Mouse (Mus musculus) kidney, postnatal 14 days (tissue): ENCODE results near the gene Fgfr2.
A peak's percentile ranks its signal among the peaks of the same experiment; 100 is the strongest.

ENCODE experiments used
- DNase-seq: peaks from one replicate; pipeline ENCODE4 v3.0.0; 2022; ENCODE audit warnings: mixed read lengths

Gene Fgfr2

GRCm38 (mm10) chr7:132282161-132282560 lies 841.0 kb downstream of the Fgfr2 start:
- DNase-seq: no peak

- DNase-seq: no peak
These were observed 841.4 kb downstream of the Fgfr2 start for GRCm38 (mm10) chr7:132281753-132282152.

- peak; percentile 75 for DNase-seq
These were observed 844.5 kb downstream of the Fgfr2 start for GRCm38 (mm10) chr7:132278658-132279057.

- DNase-seq: no peak
These were observed 846.9 kb downstream of the Fgfr2 start for GRCm38 (mm10) chr7:132276287-132276686.

GRCm38 (mm10) chr7:132273741-132274513 lies 849.2 kb downstream of the Fgfr2 start:
- DNase-seq: peak; percentile 49

- no peak for DNase-seq
These were observed 850.2 kb downstream of the Fgfr2 start for GRCm38 (mm10) chr7:132272984-132273383.

GRCm38 (mm10) chr7:132270364-132270763 lies 852.8 kb downstream of the Fgfr2 start:
- no peak for DNase-seq

- DNase-seq: no peak
These were observed 853.5 kb downstream of the Fgfr2 start for GRCm38 (mm10) chr7:132269661-132270060.

GRCm38 (mm10) chr7:132267721-132268498 lies 855.2 kb downstream of the Fgfr2 start:
- no peak for DNase-seq

- DNase-seq: no peak
These were observed 858.4 kb downstream of the Fgfr2 start for GRCm38 (mm10) chr7:132264763-132265162.

GRCm38 (mm10) chr7:132263186-132263585 lies 860.0 kb downstream of the Fgfr2 start:
- DNase-seq: no peak

GRCm38 (mm10) chr7:132262696-132263095 lies 860.5 kb downstream of the Fgfr2 start:
- DNase-seq: no peak

GRCm38 (mm10) chr7:132261885-132262284 lies 861.3 kb downstream of the Fgfr2 start:
- DNase-seq: no peak

GRCm38 (mm10) chr7:132260632-132261031 lies 862.5 kb downstream of the Fgfr2 start:
- no peak for DNase-seq

- DNase-seq: peak; percentile 48
These were observed 864.3 kb downstream of the Fgfr2 start for GRCm38 (mm10) chr7:132258817-132259216.

GRCm38 (mm10) chr7:132258216-132258615 lies 864.9 kb downstream of the Fgfr2 start:
- DNase-seq: no peak

- no peak for DNase-seq
These were observed 869.6 kb downstream of the Fgfr2 start for GRCm38 (mm10) chr7:132253513-132253912.

GRCm38 (mm10) chr7:132253078-132253477 lies 870.1 kb downstream of the Fgfr2 start:
- no peak for DNase-seq

- no peak for DNase-seq
These were observed 873.5 kb downstream of the Fgfr2 start for GRCm38 (mm10) chr7:132249563-132250119.

- no peak for DNase-seq
These were observed 875.6 kb downstream of the Fgfr2 start for GRCm38 (mm10) chr7:132247567-132247966.

- DNase-seq: no peak
These were observed 876.1 kb downstream of the Fgfr2 start for GRCm38 (mm10) chr7:132247091-132247490.

- peak; percentile 64 for DNase-seq
These were observed 877.4 kb downstream of the Fgfr2 start for GRCm38 (mm10) chr7:132245730-132246129.

- DNase-seq: no peak
These were observed 878.5 kb downstream of the Fgfr2 start for GRCm38 (mm10) chr7:132244637-132245036.

- DNase-seq: no peak
These were observed 879.9 kb downstream of the Fgfr2 start for GRCm38 (mm10) chr7:132243225-132243624.
